Mouse (Mus musculus): ENCODE data around the gene Fam216b.

The Fam216b gene

DNA sequence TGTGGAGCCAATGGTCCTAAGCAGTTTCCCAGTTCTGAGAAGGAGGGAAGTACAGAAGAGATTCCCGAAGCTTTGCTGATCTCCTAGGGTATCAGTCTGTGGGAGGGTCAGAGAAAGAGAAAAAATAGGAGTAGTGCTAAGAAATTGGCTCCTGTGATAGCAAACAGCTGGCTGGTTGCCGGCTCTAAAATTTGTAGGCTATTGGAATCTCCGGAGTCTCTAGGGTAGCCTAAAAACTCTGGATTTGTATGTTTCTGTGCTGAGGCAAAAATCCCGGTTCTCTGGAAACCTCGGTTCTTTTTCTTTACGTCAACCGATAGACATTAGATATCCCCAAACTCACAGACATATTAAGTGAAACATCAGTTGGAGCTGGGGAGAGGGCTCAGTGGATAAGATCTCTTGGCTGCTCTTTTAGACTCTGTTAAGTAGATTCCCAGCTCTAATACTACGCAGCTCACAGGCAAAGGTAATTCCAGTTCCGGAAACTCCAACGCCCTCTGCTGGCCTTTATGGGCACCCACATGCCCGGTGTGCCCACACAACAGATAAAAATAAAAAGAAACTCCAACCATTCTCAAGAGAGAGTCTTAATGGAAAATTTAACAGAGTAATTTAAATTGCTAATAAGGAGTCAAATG is 46.8 kb downstream of the Fam216b start:
- peak; percentile 39 to 51 for DNase-seq

DNA sequence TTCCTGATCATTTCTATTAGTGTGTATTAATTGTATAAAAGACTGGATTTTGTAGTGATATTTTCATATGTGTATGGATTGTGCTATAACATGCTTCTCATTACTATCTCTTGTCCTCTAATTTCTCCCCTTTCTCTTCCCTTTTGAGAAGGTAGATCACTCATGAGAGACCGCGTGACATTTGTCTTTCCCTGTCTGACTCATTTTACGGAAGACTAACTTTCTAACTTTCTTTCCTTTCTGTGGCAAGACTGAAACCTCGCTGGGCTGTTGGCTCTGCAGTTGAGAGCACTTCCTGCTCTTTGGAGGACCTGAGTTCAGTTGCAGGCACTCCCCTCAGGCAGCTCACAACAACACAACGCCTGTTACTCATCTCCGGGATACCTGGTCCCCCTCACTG is 48.2 kb downstream of the Fam216b start:
- DNase-seq = no peak

DNA sequence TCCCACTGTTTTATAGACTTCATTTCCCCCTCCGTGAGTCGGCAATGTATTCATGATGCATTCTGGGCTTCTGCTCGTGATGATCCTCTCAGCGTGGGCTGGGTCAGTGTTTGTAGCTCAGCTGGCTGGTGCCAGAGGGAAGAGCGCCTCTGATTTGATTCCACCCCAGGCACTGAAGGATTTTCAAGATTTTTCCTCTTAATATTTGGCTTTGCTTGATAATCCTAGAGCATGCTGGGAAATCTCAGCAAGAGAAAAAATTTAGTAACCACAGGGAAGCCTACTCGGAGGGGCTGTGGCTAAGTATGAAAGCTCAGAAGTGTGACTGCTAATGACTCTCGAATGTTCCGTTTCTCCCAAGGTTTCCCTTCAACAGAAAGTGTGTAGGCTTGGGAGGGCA is 49.9 kb downstream of the Fam216b start:
- DNase-seq = no peak

All from kidney, postnatal 4 days (tissue).